Mouse (Mus musculus): Measurements from ENCODE around the gene Gm8879.
"Not testable (repeated sequence)": the region's sequence is repeated elsewhere in the genome, so short reads cannot be mapped to it uniquely, and the experiment has no call there.

The Gm8879 gene

GRCm38 (mm10) chr5:11127334-11127733 lies at the start of gene Gm8879:
Gene Gm8879 (plus strand): TSS chr5:11127634.
- DNase-seq (ENCODE audit: low spot score): not testable (repeated sequence)

GRCm38 (mm10) chr5:11138031-11138430 lies 10.6 kb downstream of the Gm8879 start:
- DNase-seq (ENCODE audit: low spot score): not testable (repeated sequence)
